Mouse (Mus musculus) T-helper 17 cell (primary cell): ENCODE measurements around the gene Bnc1.

Source experiments
- in situ Hi-C, 2 experiments: fragments of 300-600 bp; cut with MboI, MseI; formaldehyde crosslinking; loops; 1 replicate in 1 of 2; 2 replicates in 1 of 2; pipeline ENCODE4 v1.15.1; 2025; ENCODE audit warnings: high pct_unique_total_duplicates in 2 of 2

The Bnc1 gene

GRCm38 (mm10) chr7:81992131-81993061 lies at the start of gene Bnc1:
Gene Bnc1 (minus strand): TSS chr7:81992292.
- in situ Hi-C loops = no loop called here

DNA sequence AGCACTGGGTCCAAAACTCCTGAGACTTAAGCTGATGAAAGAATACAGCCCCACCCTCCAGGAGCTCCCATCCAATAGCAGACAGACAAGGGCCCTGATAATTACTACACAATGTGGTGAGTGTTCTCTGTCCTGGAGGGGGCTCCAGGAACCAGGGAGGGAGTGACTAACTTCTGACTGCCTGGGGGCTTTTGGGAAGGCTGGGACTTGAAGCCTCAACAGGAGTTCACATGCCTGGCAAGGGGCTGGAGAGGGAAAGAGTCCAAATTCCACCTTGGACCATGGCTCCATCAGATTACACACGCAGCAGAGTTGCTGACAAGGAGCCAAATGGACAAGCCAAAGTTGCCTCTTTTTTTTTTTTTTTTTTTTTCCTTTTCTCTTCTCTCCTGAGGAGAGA lies 41.3 kb upstream of the Bnc1 start:
- in situ Hi-C loops = no loop called here

GRCm38 (mm10) chr7:82029666-82030065 lies 37.6 kb upstream of the Bnc1 start:
- in situ Hi-C loops = no loop called here

- in situ Hi-C loops = no loop called here
These were observed 33.7 kb upstream of the Bnc1 start for GRCm38 (mm10) chr7:82025802-82026201.

DNA sequence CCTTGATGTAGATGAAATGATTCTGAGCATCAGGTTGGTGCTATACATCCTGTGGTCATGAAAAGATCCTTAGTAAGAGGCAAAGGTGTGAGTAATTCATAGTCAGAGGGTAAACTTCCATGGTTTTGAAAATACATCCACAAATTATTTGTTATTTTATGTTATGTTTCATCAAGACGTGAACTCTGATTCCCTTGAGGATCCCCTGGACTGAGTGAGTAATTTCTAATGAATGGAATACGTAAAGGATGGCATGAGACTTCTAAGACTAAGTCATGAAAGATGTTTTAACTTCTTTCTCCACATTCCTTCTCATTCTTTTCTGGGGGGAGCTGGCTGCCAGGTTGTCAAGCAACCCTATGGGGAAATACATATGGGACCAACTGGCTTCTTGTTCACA lies 31.6 kb upstream of the Bnc1 start:
- in situ Hi-C loops = no loop called here

DNA sequence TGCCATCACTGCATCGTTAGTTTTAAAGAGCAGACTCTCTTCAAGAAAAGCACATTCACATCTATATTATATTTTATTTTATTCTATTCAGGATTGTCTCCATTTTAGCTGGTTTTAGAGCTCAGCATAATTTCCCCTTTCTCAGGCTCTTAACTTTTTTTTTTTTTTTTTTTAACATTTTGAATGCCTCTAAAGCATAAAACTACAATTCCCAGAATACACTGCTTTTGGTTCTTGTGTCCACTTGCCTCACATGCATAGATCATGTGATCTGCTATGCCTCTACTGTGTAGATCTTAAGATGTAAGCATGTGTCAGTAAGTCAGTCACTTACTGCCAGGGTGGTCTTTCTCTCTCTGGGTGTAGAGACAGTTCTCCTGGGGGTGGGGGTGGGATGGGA lies 30.3 kb upstream of the Bnc1 start:
- in situ Hi-C loops = no loop called here

GRCm38 (mm10) chr7:82018031-82018430 lies 25.9 kb upstream of the Bnc1 start:
- in situ Hi-C loops = no loop called here

DNA sequence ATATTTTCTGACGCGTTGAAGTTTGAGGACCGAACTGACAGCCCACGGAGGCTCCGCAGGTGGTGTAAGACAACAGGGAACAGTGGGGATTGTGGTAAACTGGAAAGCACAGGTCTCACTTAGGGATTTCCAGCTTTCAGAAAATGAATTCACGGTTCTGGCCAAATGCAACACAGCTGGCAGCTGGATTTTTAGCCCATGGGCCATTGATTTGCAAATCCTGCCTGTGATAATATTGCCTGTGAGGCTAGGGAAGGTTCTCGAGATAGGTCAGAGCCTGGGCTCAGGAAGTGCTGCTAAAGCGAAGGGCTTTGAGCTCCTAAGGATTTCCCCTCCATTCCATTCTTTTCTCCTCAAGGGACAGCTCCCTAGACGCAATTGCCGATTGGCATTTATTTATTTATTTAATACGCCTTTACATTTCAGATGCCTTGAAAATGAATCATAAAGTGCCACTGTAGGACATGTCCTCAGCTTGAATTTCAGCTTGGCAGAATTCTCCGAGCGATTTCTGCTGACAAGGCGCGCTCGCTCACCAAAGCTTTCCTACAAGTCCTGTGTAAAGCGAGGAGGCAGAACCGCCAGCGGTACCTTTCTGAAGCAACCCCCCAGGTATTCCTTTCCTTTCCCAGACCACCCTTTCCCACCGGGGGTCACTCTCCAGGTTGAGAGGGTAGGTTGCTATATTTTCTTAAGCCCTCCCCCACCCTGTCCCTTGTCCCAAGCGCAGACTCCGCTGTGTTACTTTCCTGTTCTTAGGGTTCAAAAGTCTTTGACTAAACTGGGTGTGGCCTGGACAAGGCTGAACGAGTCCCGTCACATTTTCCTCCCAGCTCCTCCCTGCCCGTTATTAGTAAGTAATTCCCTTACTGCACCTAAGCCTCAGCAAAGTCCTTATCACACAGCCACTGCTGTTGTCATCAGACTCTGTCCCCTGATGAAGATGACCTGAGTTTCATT lies 24.9 kb upstream of the Bnc1 start:
- in situ Hi-C loops = no loop called here

DNA sequence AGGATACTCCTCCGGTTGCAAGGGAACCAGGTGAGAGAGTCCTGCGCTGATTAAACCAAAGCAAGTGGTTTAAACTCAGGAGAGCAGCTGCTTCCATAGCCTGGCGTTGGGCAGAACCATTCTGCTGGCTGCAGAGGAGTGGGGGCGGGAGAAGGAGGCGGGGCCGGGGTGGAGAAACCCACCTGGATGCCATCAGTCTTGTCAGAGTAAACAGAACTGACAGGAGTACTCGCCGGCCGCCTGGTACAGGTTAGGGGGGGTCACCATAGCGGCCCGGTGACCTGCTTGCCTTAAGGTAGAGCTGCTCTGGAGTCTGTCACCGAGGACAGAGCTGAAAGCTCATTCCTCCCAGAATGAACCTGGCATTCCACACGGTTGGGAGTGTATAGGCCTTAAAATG lies 20.4 kb upstream of the Bnc1 start:
- in situ Hi-C loops = no loop called here

- in situ Hi-C loops = no loop called here
These were observed 19.7 kb upstream of the Bnc1 start for GRCm38 (mm10) chr7:82011534-82012401.

DNA sequence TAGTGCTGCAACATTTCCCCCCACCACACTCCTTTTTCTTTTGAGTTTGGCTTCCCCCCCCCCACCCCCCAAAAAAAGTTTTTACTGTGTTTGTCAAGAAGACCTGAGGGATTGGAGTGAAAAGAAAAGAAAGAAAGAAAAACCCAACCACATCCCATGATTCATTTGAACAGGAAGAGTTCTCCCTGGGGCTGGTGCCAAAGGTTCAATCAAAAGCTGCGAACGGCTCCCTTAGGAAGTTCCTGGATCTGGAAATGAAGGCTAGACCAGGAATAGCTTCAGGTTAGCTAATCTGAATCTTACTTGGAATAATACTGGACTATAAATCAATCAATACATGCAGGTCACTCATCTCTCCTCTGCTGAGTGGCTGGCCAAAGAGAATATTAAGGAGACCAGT lies 15.1 kb upstream of the Bnc1 start:
- in situ Hi-C loops = no loop called here

DNA sequence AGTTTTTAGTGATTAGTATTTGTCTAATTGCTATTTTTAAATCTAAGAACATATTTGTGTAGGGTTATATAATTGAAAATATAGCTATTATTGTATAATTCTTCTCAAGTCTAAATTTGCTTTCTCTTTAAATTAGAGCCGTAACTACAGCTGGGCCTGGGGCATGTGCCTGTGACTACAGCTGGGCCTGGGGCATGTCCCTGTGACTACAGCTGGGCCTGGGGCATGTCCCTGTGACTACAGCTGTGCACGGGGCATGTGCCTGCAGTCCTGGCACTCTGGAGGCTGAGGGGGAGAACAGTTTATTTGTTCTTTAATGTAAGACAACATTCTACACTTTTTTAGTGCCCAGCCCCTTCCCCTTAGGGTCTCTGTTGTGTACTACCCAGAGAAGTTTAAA lies 12.1 kb upstream of the Bnc1 start:
- in situ Hi-C loops = no loop called here

DNA sequence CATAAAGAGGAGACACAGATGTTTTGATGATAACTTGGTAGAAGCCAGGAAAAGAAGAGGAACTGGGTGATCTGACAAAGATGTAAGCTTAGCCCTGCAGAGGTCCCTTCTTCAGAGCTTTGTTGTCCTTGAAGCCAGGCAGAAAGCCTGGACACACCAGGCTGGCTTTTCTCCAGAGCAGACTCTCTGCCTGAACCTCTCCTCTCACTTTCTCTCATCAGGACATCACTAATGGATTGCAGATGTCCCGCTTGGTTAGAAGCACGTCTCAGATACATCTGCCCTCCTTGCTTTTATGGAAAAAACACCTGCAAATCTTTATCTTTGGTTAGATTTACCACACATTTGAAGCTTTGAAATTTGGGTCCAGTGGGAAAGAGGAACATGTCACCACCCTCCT lies 7.7 kb upstream of the Bnc1 start:
- in situ Hi-C loops = loop anchor here in 1 of 2 experiments (5.0 kb wide), 1 partner anchor 87 kb away; no protein-coding TSS in a partner anchor

DNA sequence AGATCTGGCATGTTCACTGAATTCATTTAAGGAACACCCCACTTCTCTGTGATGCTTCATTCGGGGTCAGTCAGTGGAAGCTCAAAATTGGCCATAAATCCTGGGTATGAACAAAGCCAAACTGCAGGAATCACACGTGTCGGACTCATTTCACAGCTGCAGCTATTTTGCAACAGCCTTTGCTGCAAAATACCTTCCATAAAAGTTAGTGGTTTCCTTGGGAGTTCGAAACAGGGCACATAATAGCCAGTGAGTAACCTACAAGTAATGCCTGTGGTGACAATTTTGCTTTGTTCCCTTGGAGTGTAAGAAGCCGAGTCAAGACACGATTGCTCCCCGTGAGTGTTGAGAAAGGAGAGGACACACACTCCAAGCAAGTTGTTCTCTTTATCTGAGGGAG lies 7.3 kb upstream of the Bnc1 start:
- in situ Hi-C loops = loop anchor here in 1 of 2 experiments (5.0 kb wide), 1 partner anchor 88 kb away; no protein-coding TSS in a partner anchor

DNA sequence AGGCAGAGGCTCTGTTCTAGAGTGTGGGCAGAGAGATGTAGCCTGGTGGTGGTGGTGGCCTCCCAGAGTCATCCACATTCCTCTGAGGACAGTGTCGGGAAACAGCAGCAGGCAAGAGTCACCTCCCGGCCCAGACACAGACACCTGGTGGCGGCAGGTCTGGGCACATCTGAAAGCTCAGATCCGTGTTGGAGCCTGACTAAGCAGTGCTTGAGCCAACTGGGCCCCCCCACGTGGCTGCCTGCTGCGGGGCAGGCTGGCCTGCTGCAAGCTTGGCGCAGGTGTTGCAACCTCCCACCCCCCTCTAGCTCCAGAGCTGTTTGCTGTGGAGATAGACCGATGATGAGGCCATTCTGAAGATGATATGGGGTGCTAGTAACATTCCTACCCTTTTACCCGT lies 3.9 kb upstream of the Bnc1 start:
- in situ Hi-C loops = loop anchor here in 1 of 2 experiments (5.0 kb wide), 1 partner anchor 91 kb away; no protein-coding TSS in a partner anchor

- in situ Hi-C loops = loop anchor here in 1 of 2 experiments (5.0 kb wide), 1 partner anchor 92 kb away; no protein-coding TSS in a partner anchor
These were observed 3.0 kb upstream of the Bnc1 start for GRCm38 (mm10) chr7:81995126-81995525.

- in situ Hi-C loops = no loop called here
These were observed 1.0 kb upstream of the Bnc1 start for GRCm38 (mm10) chr7:81993140-81993539.

DNA sequence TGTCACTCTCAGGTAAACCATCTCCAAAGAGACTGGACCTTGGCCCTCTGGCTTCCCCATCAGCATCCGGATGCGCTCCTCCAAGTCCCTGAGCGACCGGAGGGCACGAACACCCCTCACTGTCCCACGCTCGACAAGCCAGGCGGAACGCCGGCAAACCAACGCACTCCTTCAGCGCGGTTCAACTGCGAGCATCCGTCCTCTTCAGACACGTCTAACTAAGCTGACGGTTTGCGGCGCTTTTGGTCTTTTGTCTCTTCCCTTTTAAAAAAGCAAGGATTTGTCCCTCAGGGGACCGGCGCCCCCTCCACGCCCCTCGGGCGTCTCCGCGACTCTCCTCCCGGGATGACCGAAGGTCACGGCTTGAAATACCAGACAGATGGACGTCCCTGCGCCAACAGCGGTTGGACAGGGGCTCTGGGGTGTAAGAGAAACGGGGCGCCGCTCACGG lies 456 bp downstream of the Bnc1 start:
- in situ Hi-C loops = no loop called here

DNA sequence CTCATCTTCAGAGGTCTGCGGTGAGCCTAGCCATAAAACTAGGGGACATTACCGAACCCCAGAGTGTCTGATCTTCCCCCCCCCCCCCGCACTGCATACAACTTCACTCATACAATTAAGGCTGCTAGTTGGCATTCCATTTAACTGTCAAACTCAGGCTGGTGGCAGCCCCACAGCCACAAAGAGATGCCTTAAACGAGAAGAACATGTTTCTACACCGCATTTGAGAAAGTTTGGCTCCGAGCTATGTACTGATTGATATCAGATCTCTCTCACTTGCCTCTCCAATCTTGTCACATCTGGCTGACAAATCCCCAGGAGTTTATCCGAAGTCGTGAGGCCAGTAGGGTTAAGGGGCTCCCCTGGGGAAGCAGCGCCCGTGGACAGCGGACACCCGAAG lies 976 bp downstream of the Bnc1 start:
- in situ Hi-C loops = no loop called here

- in situ Hi-C loops = no loop called here
These were observed 8.4 kb downstream of the Bnc1 start for GRCm38 (mm10) chr7:81983651-81984050.

- in situ Hi-C loops = loop anchor here in 1 of 2 experiments (10.0 kb wide), 1 partner anchor 126 kb away; no protein-coding TSS in a partner anchor
These were observed 13.8 kb downstream of the Bnc1 start for GRCm38 (mm10) chr7:81978304-81978703.
